Mouse (Mus musculus): ENCODE measurements around the gene Hunk.

DNA sequence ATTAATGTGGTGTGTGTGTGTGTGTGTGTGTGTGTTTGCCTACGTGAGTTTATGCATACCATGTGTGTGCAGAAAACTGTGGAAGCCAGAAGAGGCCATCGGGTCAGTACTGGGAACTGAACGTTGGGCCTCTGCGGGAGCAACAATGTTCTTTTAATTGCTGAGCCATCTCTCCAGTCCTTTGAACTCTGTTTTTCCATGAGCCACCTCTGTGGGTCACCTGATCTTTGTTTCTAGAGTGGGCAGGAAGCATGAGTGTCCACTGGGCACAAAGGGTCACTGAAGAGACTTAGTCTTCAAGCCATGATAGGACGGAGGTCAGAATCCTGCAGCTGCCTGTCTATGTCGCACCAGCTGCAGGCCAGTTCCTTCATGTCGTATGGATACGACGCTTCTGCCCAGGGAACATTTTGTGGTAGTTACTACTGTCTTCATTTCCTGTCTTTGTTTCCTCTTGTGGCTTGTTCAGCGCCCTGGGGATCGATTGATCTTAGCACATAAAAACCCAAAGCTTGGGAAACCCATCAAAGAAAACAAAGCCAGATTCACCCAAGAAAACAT is 10.3 kb downstream of the Hunk start:
- no peak for TF ChIP-seq POLR2A (IDR thresholded peaks at IDR 0.05; ENCODE audit: insufficient read length, low read depth)
- TF ChIP-seq E2F4 (IDR thresholded peaks at IDR 0.05; ENCODE audit: insufficient read depth): no peak
